Mouse (Mus musculus) MEL (cell line): ENCODE measurements at regions not wholly inside any gene's neighbourhood (a gene's known extent, or its start where the extent isn't known, plus 50 kb on each side); places are given as distances from the start of the nearest gene placed in this dataset.

ENCODE experiments used
- DNase-seq: peaks from one replicate; pipeline ENCODE4 v3.0.0; 2011; ENCODE audit warnings: low read depth, low spot score
- H3K27ac ChIP-seq: 2 replicates; pipeline ENCODE4 v1.5.1; 2012; ENCODE audit warnings: low read depth, mild to moderate bottlenecking, control low read depth, low read length, moderate library complexity; ENCODE audit not compliant: control insufficient read depth
- H3K27me3 ChIP-seq, 2 experiments: fragments of 150-350 bp in 1 of 2; sonication (generic) in 1 of 2; 2 replicates each; pipeline ENCODE4 v1.6.1; 2012; ENCODE audit warnings: low read length in 2 of 2, mild to moderate bottlenecking in 2 of 2, improper control_type of control experiment in 1 of 2, moderate library complexity in 1 of 2; ENCODE audit not compliant: insufficient read depth in 2 of 2, control insufficient read depth in 1 of 2
- H3K36me3 ChIP-seq, 2 experiments: 2 replicates each; pipeline ENCODE4 v1.6.1; 2012 to 2014; ENCODE audit warnings: low read length in 2 of 2, improper control_type of control experiment in 1 of 2, inconsistent platforms in 1 of 2, mild to moderate bottlenecking in 1 of 2; ENCODE audit not compliant: insufficient read depth in 2 of 2, control insufficient read depth in 1 of 2
- H3K4me1 ChIP-seq, 2 experiments: fragments of 150-350 bp in 1 of 2; sonication (generic) in 1 of 2; 2 replicates each; pipeline ENCODE4 v1.6.1; 2012; ENCODE audit warnings: low read length in 2 of 2, improper control_type of control experiment in 1 of 2, mild to moderate bottlenecking in 1 of 2; ENCODE audit not compliant: insufficient read depth in 2 of 2, control insufficient read depth in 1 of 2
- H3K4me3 ChIP-seq, 2 experiments: fragments of 150-350 bp in 1 of 2; sonication (generic) in 1 of 2; 2 replicates each; pipeline ENCODE4 v1.5.1; 2012; ENCODE audit warnings: low read depth in 2 of 2, low read length in 2 of 2, mild to moderate bottlenecking in 2 of 2, moderate library complexity in 2 of 2, control low read depth in 1 of 2, improper control_type of control experiment in 1 of 2; ENCODE audit not compliant: control insufficient read depth in 1 of 2, insufficient read depth in 1 of 2
- H3K79me2 ChIP-seq: 2 replicates; pipeline ENCODE4 v1.6.1; 2012; ENCODE audit warnings: mild to moderate bottlenecking, low read length, moderate library complexity; ENCODE audit not compliant: control insufficient read depth, poor library complexity, insufficient read depth
- H3K9ac ChIP-seq: 2 replicates; pipeline ENCODE4 v1.6.1; 2012; ENCODE audit warnings: low read depth, mild to moderate bottlenecking, control low read depth, low read length, moderate library complexity; ENCODE audit not compliant: control insufficient read depth, poor library complexity, severe bottlenecking
- H3K9me3 ChIP-seq: fragments of 150-350 bp; sonication (generic); replicated peaks from 2 replicates; pipeline ENCODE4 v1.6.1; 2012; ENCODE audit warnings: mild to moderate bottlenecking, low read length, improper control_type of control experiment, moderate library complexity; ENCODE audit not compliant: insufficient read depth
- CHD1 ChIP-seq: IDR thresholded peaks from 2 replicates; pipeline ENCODE4 v1.6.1; 2012; ENCODE audit warnings: low read depth, mild to moderate bottlenecking, inconsistent platforms, low read length, improper control_type of control experiment
- CHD2 ChIP-seq: IDR thresholded peaks from 2 replicates; pipeline ENCODE4 v1.6.1; 2011; ENCODE audit warnings: low read length, improper control_type of control experiment
- CTCF ChIP-seq, 3 experiments: IDR thresholded peaks in 2 of 3; conservative IDR thresholded peaks in 1 of 3; 2 replicates each; pipeline ENCODE4 v1.5.1; 2011 to 2012; ENCODE audit warnings: low read length in 3 of 3, low read depth in 2 of 3, mild to moderate bottlenecking in 2 of 3, improper control_type of control experiment in 1 of 3, inconsistent platforms in 1 of 3, mixed read lengths in 1 of 3, moderate library complexity in 1 of 3; ENCODE audit not compliant: control insufficient read depth in 1 of 3, insufficient read depth in 1 of 3, poor library complexity in 1 of 3, severe bottlenecking in 1 of 3
- EP300 ChIP-seq, 2 experiments: IDR thresholded peaks; 2 replicates each; pipeline ENCODE4 v1.6.1; 2011; ENCODE audit warnings: improper control_type of control experiment in 2 of 2, low read length in 2 of 2, low read depth in 1 of 2, mild to moderate bottlenecking in 1 of 2
- GATA1 ChIP-seq: IDR thresholded peaks from 2 replicates; pipeline ENCODE4 v1.6.1; 2011; ENCODE audit warnings: low read depth, low read length, improper control_type of control experiment
- MAFK ChIP-seq: IDR thresholded peaks from 2 replicates; pipeline ENCODE4 v1.6.1; 2011; ENCODE audit warnings: low read depth, mild to moderate bottlenecking, low read length, improper control_type of control experiment, borderline replicate concordance
- MAX ChIP-seq: IDR thresholded peaks from 2 replicates; pipeline ENCODE4 v1.6.1; 2011; ENCODE audit warnings: low read length, improper control_type of control experiment
- MEF2A ChIP-seq: IDR thresholded peaks from 2 replicates; pipeline ENCODE4 v1.6.1; 2014; ENCODE audit warnings: low read depth, mild to moderate bottlenecking, inconsistent platforms, low read length, improper control_type of control experiment; ENCODE audit not compliant: poor library complexity, insufficient replicate concordance, severe bottlenecking; ENCODE audit errors: extremely low read depth
- MXI1 ChIP-seq: IDR thresholded peaks from 2 replicates; pipeline ENCODE4 v1.6.1; 2011; ENCODE audit warnings: mild to moderate bottlenecking, low read depth, low read length, improper control_type of control experiment
- POLR2A ChIP-seq, 2 experiments: IDR thresholded peaks; 2 replicates each; pipeline ENCODE4 v1.6.1; 2011 to 2012; ENCODE audit warnings: low read length in 2 of 2, mild to moderate bottlenecking in 2 of 2, control low read depth in 1 of 2, improper control_type of control experiment in 1 of 2, low read depth in 1 of 2, moderate library complexity in 1 of 2; ENCODE audit not compliant: control insufficient read depth in 1 of 2, insufficient read depth in 1 of 2, poor library complexity in 1 of 2
- POLR2AphosphoS5 ChIP-seq: IDR thresholded peaks from 2 replicates; pipeline ENCODE4 v1.6.1; 2012; ENCODE audit warnings: low read depth, borderline replicate concordance, mild to moderate bottlenecking, inconsistent platforms, low read length, moderate library complexity, mixed read lengths
- RAD21 ChIP-seq: IDR thresholded peaks from 2 replicates; pipeline ENCODE4 v1.6.1; 2011; ENCODE audit warnings: mild to moderate bottlenecking, low read depth, low read length, improper control_type of control experiment
- SIN3A ChIP-seq: IDR thresholded peaks from 2 replicates; pipeline ENCODE4 v1.6.1; 2012; ENCODE audit warnings: low read length, improper control_type of control experiment, inconsistent platforms
- SMC3 ChIP-seq: IDR thresholded peaks from 2 replicates; pipeline ENCODE4 v1.6.1; 2011; ENCODE audit warnings: low read depth, low read length, improper control_type of control experiment
- TBP ChIP-seq: IDR thresholded peaks from 2 replicates; pipeline ENCODE4 v1.8.0; 2011; ENCODE audit warnings: low read depth, low read length, improper control_type of control experiment
- TCF12 ChIP-seq: IDR thresholded peaks from 2 replicates; pipeline ENCODE4 v1.6.1; 2014; ENCODE audit warnings: low read depth, mild to moderate bottlenecking, inconsistent platforms, low read length, improper control_type of control experiment, moderate library complexity
- UBTF ChIP-seq: IDR thresholded peaks from 2 replicates; pipeline ENCODE4 v1.6.1; 2012; ENCODE audit warnings: low read depth, mild to moderate bottlenecking, inconsistent platforms, low read length, improper control_type of control experiment, moderate library complexity, borderline replicate concordance; ENCODE audit not compliant: insufficient read depth
- ZMIZ1 ChIP-seq: IDR thresholded peaks from 2 replicates; pipeline ENCODE4 v1.6.1; 2012; ENCODE audit warnings: low read depth, mild to moderate bottlenecking, inconsistent platforms, low read length, improper control_type of control experiment, moderate library complexity
- ZNF384 ChIP-seq: IDR thresholded peaks from 2 replicates; pipeline ENCODE4 v1.6.1; 2012; ENCODE audit warnings: low read depth, mild to moderate bottlenecking, inconsistent platforms, low read length, improper control_type of control experiment

- Histone ChIP-seq H3K4me3 (no peak overlapping the region), H3K27me3 (no peaks in the 10 kb centered on the region), H3K9ac (no peak overlapping the region), H3K9me3 (no peaks in the 10 kb centered on the region), H3K36me3 (no peaks in the 10 kb centered on the region), H3K27ac (no peak overlapping the region), H3K79me2 (no peaks in the 10 kb centered on the region)
- TF ChIP-seq CTCF (IDR thresholded peaks at IDR 0.05 in 2 of 3, conservative IDR thresholded peaks at IDR 0.05 in 1 of 3; ENCODE audit: control insufficient read depth in 1 of 3, insufficient read depth in 1 of 3, low read depth in 2 of 3, low read length in 3 of 3, poor library complexity in 1 of 3, severe bottlenecking in 1 of 3) (peak in 2 of 3 experiments; percentile 12 to 24; a peak in 1 of 6 replicates), POLR2AphosphoS5 (no peak), SMC3 (peak; percentile 29; the same call in 1 of the 2 replicates), RAD21 (peak; percentile 15)
- TF ChIP-seq, all 39 proteins: peak for 3
- no peaks in the 10 kb centered on the region for H3K4me1 ChIP-seq
- DNase-seq: peak; percentile 7
Measured at GRCm38 (mm10) chr4:64832882-64833281, 291.1 kb upstream of the Pappa start.

DNA sequence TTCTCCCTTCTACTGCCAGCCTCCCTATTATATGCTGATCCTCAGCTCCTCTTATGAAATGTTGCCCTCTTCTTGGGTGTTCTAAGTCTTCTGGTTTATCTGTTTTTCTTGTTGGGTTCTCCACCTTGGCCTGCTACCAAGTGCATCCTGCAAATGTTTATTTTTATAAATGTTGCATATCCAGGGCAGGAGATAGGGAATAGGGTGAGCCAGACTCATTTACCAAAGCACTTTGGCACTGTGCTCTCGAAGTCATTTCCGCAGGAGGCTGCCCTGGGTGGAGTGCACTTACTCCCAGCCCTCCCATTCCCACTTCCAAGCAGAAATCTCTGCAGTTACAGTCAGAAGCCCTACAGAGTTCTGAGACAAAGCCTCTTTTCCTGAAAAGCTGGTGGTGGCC is 249.5 kb upstream of the Pappa start:
- Histone ChIP-seq H3K9me3 (no peaks in the 10 kb centered on the region), H3K36me3 (no peaks in the 10 kb centered on the region)
- no peak for TF ChIP-seq SIN3A
- TF ChIP-seq CHD2: no peak
- no peak for TF ChIP-seq POLR2A (IDR thresholded peaks at IDR 0.05; ENCODE audit: control insufficient read depth in 1 of 2, insufficient read depth in 1 of 2, low read depth in 1 of 2, low read length in 2 of 2, poor library complexity in 1 of 2)
- no peak for TF ChIP-seq TBP
- TF ChIP-seq GATA1: no peak
- TF ChIP-seq RAD21: no peak
- TF ChIP-seq CTCF (IDR thresholded peaks at IDR 0.05 in 2 of 3, conservative IDR thresholded peaks at IDR 0.05 in 1 of 3; ENCODE audit: control insufficient read depth in 1 of 3, insufficient read depth in 1 of 3, low read depth in 2 of 3, low read length in 3 of 3, poor library complexity in 1 of 3, severe bottlenecking in 1 of 3): no peak
- TF ChIP-seq, all 39 proteins: peak for 0
- H3K27ac ChIP-seq: no peak overlapping the region
- DNase-seq: no peak
- H3K4me1 ChIP-seq: no peaks in the 10 kb centered on the region
- no peaks in the 10 kb centered on the region for H3K79me2 ChIP-seq
- no peaks in the 10 kb centered on the region for H3K27me3 ChIP-seq
- H3K9ac ChIP-seq: no peak overlapping the region
- no peak overlapping the region for H3K4me3 ChIP-seq

GRCm38 (mm10) chr4:64876924-64877323 is 247.1 kb upstream of the Pappa start:
- Histone ChIP-seq H3K4me1 (no peaks in the 10 kb centered on the region), H3K27ac (no peak overlapping the region), H3K9me3 (no peaks in the 10 kb centered on the region), H3K27me3 (no peaks in the 10 kb centered on the region), H3K36me3 (no peaks in the 10 kb centered on the region), H3K4me3 (no peak overlapping the region), H3K79me2 (no peaks in the 10 kb centered on the region), H3K9ac (no peak overlapping the region)
- DNase-seq: no peak
- TF ChIP-seq MEF2A: no peak
- TF ChIP-seq TCF12: no peak
- no peak for TF ChIP-seq GATA1
- TF ChIP-seq UBTF: no peak
- TF ChIP-seq ZMIZ1: no peak
- TF ChIP-seq MXI1: no peak
- no peak for TF ChIP-seq MAX
- TF ChIP-seq MAFK: no peak
- no peak for TF ChIP-seq ZNF384
- no peak for TF ChIP-seq EP300 (IDR thresholded peaks at IDR 0.05; ENCODE audit: low read depth in 1 of 2, low read length in 2 of 2)
- no peak for TF ChIP-seq CHD1
- TF ChIP-seq CHD2: no peak
